Mouse (Mus musculus): ENCODE results near the gene Elane.

The Elane gene

DNA sequence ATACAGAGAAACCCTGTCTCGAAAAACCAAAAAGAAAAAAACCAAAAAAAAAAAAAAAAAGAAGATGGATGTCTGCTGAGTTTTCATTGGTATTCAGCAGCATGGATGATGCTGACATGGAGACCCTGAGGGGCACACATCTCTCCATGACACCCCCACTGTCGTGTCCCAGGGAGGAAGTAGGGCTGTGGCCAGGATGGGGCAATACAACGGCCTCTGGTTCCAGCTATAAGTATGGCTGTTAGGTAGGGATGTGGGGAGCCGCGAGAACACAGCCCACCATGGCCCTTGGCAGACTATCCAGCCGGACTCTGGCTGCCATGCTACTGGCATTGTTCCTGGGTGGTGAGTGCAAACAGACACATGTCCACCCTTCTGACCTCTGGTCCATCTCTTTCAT is at the start of gene Elane:
TSS of gene Elane (plus strand) at position 194 of the 400 bp plus-strand sequence.
- no peak for DNase-seq (ENCODE audit: extremely low spot score, low spot score)

DNA sequence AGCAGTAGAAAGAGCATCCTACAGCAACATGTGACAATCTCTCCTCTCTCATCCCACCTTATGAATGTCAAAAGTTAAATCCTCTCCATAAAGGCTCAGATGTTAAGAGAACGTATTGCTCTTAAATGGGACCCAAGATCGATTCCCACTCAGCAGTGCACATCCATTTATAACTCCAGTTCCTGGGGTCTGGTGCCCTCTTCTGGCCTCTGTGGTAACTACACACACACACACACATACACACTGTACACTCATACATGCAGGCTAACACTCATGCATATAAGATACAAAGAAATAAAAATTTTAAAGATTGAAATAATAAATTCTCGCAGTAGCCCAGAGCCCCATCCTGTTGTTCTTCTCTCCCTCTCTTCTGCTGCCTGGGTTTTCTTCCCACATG is 49.1 kb upstream of the Elane start:
- no peak for DNase-seq (ENCODE audit: extremely low spot score, low spot score)

DNA sequence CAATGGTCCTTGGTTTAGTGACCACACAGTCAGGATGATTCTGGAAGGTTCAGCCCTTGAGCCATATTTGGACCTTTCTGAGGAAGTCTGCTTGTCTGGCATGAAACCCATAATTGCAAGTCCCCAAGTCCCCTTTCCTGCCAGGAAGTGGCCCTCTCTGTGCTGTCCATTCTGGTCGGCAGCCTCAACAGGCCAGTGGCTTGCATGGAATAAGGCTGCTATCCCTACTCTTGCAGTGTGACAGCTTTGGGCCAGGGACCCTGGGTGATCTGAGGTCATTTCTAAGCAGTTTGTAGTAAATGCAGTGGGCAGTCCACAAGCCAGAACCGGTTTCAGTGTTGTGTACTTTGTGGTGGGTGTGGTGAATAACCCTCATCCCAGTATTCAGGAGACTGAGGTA is 47.9 kb upstream of the Elane start:
- no peak for DNase-seq (ENCODE audit: extremely low spot score, low spot score)

DNA sequence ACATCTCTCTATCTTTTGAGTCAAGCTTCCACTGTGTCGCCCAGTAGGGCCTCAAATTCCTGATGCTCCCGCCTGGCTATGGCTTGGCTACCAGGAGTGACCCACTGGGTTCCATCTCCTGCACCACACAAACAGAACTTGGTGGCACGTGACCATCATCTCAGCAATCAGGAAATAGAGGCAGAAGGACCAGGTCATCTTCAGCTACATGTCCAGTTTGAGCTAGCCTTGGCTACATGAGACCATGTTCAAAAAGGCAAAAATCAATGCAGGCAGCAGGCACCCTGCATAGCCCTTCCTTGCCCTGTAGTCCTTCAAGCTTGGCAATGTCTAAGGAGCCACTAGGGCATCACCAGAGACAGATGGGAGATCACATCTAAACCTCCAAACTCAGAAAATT is 46.0 kb upstream of the Elane start:
- DNase-seq (ENCODE audit: extremely low spot score, low spot score): no peak

DNA sequence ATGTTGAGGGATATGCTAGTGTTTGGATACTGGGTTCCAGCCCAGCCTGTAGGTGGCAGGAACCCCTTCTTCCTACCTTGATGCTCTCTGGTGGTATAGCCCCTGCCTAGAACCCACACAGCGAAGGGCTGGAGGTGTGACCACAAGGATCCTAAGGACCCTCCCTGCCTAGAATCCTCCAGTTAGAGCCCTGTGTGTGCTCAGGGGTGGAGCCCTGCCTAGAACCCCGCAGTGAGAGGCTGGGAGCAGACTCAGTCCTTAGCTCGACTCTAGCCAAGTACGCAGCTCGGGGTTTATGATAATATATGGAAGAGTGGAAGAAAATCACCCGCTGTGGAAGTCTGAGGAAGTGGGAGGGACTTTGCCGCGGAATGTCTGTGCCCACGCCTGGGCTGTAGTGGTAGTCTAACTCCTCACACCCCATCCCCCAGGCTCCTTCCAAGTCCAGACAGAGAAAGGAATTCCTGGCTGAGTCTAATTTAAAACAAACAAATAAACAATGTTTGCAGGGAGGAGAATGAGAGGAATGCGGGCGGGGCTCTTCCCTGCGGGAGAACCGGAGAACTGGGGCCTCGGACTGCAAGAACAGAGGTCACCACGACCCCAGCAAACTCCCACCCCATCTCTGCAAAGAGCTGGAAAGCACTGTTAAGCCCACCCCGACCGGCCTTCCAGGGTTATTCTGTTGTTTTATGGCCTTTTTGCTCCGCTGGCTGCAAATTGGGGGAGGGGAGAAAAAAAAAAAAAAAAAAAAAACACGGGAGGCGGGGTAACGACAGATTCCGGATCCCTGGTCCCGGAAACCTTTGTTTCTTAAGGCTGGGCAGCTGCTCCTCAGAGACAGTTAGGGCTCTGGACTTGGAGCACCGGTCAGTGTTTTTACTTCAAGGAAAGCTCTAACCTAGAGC is 45.1 kb upstream of the Elane start:
- peak; percentile 68 for DNase-seq (ENCODE audit: extremely low spot score, low spot score)

DNA sequence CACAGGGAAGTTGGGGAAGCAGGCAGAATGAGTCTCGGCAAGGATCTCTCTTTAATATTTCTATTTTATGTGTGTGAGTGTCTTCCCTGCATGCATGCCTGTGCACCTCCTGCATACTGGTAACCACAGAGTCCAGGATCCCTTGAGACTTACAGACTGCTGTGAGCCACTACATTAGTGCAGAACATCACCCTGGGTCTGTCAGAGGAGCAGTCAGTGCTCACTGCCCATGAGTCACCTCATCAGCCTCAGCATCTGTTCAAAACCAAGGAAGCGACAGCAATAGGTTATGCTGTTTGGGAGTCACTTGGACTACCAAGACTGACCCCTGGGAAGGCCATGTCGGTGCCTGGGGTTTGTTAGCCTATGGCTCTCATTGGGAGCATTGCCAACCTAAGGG is 43.7 kb upstream of the Elane start:
- DNase-seq (ENCODE audit: extremely low spot score, low spot score): no peak

GRCm38 (mm10) chr10:79843476-79843875 is 42.6 kb upstream of the Elane start:
- no peak for DNase-seq (ENCODE audit: extremely low spot score, low spot score)

DNA sequence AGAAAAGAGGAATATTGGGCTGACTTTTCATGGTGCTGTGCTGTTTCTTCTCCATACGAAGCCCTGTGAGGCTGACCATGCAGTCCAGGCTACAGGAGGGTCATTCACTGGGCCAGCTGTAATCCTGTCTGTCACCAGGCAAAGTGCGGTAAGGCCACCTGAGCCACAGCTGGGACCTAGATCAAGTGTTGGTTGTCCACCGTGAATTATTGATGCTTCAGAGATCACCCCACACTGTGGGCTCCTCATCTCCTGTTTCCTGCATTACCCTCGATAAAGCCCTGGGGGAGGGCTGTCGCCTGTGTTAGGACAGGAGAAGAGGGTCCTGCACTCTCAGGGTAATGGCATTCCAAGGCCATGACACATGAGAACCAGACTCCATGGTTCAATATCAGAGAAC is 39.5 kb upstream of the Elane start:
- no peak for DNase-seq (ENCODE audit: extremely low spot score, low spot score)

DNA sequence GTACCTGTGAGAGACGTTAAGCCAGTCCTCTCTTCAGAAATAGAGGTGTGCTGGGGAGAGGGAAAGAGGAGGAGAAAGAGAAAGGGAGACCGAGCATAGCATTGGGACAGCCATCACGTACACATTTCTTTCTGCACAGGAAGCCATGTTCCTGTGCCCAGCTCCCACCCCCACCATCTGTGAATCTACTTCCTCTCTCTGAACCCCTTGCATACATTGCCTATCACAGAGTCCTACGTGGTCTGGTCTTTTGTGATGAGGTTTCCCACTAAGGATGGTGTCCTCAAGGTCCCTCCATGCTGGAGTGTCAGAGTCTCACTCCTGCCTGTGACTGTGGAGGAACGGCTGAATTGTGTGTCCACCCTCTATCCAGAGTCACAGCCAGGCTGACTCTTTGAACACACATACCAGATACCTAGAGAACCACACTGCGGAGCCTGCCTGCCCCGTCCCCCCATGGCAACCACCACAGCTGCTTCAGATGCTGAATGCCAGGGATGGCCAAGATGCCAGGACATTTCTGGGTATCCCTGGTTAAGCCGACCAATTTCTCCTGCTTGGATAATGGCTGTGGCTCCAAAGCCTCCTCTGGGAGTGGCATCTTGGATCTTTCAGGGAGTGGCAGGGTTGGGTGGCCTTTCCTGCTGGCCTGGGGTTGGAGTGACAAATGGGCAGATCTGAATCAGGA is 36.0 kb upstream of the Elane start:
- DNase-seq (ENCODE audit: extremely low spot score, low spot score): no peak

DNA sequence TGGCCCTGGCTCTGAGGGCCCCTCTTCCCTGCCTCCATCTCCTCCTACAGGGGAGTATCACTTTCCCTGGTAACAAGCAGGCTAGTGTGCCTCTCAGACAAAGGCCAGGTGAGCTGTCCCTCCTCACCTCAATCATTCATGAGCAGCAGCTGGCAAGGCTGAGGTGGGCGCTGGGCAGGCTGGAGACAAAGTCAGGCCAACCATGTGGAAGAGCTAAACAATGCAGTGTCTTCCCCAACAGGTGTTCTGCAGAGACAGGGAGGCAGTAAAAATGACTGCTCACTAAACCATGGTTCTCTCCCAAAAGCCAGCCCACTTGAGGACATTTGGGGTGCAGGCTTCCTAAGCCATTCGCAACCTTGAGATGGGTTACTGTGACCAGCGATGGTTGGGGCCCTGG is 34.4 kb upstream of the Elane start:
- no peak for DNase-seq (ENCODE audit: extremely low spot score, low spot score)

- no peak for DNase-seq (ENCODE audit: extremely low spot score, low spot score)
Measured at GRCm38 (mm10) chr10:79852107-79852789, 33.8 kb upstream of the Elane start.

DNA sequence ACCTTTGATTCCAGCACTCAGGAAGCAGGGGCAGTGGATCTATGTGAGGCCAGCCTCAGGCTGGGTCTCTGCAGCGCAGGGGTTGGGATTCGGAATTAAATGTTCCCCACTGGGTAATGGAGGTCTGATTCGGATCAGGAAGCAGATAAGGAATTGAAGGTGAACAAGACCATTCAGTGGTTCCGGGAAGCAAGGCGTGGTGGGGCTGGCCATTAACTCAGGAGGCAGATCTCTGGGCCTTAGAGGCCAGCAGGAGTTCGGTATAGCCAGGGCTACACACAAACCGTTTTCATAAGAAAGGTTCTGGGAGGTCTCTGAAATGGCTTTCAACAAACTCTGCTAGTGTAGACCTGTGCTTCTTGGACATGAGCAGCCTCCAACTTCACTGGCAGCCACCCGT is 33.2 kb upstream of the Elane start:
- no peak for DNase-seq (ENCODE audit: extremely low spot score, low spot score)

GRCm38 (mm10) chr10:79853392-79853791 is 32.7 kb upstream of the Elane start:
- DNase-seq (ENCODE audit: extremely low spot score, low spot score): peak; percentile 81

- peak; percentile 100 for DNase-seq (ENCODE audit: extremely low spot score, low spot score)
Measured at GRCm38 (mm10) chr10:79853860-79854795, 31.9 kb upstream of the Elane start, which contains the start of gene Ptbp1. Ptbp1 (plus strand) TSS chr10:79854427.

DNA sequence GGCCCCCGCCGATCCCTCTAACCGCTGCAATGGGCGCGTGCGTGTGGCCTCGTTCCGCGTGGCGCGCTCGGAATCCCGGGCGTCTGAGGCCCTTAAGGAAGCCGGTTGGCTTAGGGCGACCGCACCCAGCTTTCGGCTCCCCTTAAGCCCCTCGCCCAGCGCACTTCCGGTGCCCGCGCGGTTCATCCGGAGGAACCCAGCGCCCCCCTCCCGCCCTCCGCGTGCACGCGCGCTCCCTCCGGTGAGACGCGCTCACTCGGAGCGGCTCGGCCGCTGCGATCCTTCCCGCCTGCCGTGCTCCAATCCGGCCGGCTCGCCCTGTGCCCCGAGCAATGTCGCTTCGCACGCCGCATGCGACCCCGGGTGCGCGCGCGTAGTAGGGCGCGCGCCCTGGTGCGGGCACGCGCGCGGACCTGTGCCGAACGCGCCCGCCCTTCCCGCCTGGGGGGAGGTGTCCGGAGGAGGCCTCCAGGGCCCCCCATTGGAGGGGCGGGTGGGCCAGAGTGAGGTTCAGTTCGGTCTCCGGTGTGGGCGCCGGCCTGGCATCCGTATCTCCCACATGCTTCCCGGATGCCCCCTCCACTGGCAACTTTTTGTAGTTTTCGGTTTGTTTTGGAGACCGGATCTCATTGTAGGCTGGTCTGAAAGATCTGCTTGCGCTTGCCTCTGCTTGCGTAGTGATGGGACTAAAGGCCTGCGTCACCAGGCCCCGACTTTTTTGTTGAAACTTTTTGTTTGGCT is 31.1 kb upstream of the Elane start:
- no peak for DNase-seq (ENCODE audit: extremely low spot score, low spot score)

GRCm38 (mm10) chr10:79855558-79856184 is 30.4 kb upstream of the Elane start:
- no peak for DNase-seq (ENCODE audit: extremely low spot score, low spot score)

- DNase-seq (ENCODE audit: extremely low spot score, low spot score): no peak
Measured at GRCm38 (mm10) chr10:79856280-79856679, 29.8 kb upstream of the Elane start.

GRCm38 (mm10) chr10:79856704-79857451 is 29.2 kb upstream of the Elane start:
- no peak for DNase-seq (ENCODE audit: extremely low spot score, low spot score)

- no peak for DNase-seq (ENCODE audit: extremely low spot score, low spot score)
Measured at GRCm38 (mm10) chr10:79857452-79857811, 28.6 kb upstream of the Elane start.

Measured in neural tube, embryonic 10.5 days (tissue).